Mouse (Mus musculus) ES-E14 (cell line): ENCODE measurements around the gene Igsf10.

Experiments used
- CHD2 ChIP-seq: IDR thresholded peaks from 2 replicates; pipeline ENCODE4 v1.6.1; 2014; ENCODE audit warnings: mild to moderate bottlenecking, low read depth, low read length, inconsistent platforms
- HCFC1 ChIP-seq: IDR thresholded peaks from 2 replicates; pipeline ENCODE4 v1.6.1; 2012; ENCODE audit warnings: low read length, inconsistent platforms, borderline replicate concordance; ENCODE audit not compliant: insufficient read depth

DNA sequence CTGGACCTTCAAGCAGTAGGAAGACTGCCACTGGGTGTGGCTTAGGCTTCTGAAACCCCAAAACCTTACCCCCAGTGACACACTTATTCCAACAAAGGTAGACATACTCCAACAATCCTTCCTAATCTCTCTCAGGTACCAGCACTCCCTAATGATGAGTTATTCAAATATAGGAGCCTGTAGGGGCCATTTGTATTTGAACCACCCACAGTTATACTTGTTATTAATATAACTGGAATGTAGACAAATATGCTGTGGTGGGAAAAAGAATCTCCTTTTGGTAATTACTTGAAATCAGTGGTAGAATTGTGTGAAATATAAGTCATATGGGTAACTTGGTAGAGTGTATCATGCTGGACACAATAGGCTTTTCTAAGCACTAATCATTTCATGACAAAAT lies 65.6 kb downstream of the Igsf10 start:
- no peak for TF ChIP-seq CHD2
- no peak for TF ChIP-seq HCFC1
